Mouse (Mus musculus): ENCODE measurements around the gene Olfr76. TPM values are rescaled to one million over a fixed set of nuclear protein-coding genes. Genes with fewer than 3 reads are reported as not detected.

Gene Olfr76
- total and polyA plus RNA-seq, 3 experiments = not detected

GRCm38 (mm10) chr19:12145452-12145851, 22.4 kb upstream of the Olfr76 start:
- H3K4me2 ChIP-seq (ENCODE audit: insufficient read depth, low read depth, poor library complexity, severe bottlenecking) = no peak overlapping the region
- no peaks in the 10 kb centered on the region for H3K79me2 ChIP-seq (replicated peaks; ENCODE audit: control insufficient read depth, extremely low read depth, insufficient read depth, poor library complexity, severe bottlenecking)
- dilution Hi-C loops (cut with MboI; ENCODE audit: extremely low pct_ligation_motif_present, extremely low pct_unique_long_range_greater_than_20kb, low sequenced_read_pairs) (no loop called here), in situ Hi-C loops (cut with MboI; ENCODE audit: low pct_ligation_motif_present, low pct_unique_long_range_greater_than_20kb, low sequenced_read_pairs) (no loop called here)
- H3K9me3 ChIP-seq (replicated peaks; ENCODE audit: low read length) = no peaks in the 10 kb centered on the region
- no peaks in the 10 kb centered on the region for H3K27me3 ChIP-seq (replicated peaks)
- TF ChIP-seq TBP (conservative IDR thresholded peaks at IDR 0.05; ENCODE audit: low read depth, low read length) = no peak
- no peak for TF ChIP-seq POLR2A (IDR thresholded peaks at IDR 0.05; ENCODE audit: low read depth, low read length)
- no peak for TF ChIP-seq RCOR1 (conservative IDR thresholded peaks at IDR 0.05; ENCODE audit: low read depth, low read length)
- TF ChIP-seq ZC3H11A (IDR thresholded peaks at IDR 0.05; ENCODE audit: low read depth, low read length) = no peak
- TF ChIP-seq RAD21 (IDR thresholded peaks at IDR 0.05; ENCODE audit: low read depth, low read length) = no peak
- H3K27ac ChIP-seq (ENCODE audit: insufficient read depth, low read depth) = no peak overlapping the region
- H3K9ac ChIP-seq (ENCODE audit: insufficient read depth, low read depth) = no peak overlapping the region
- no peak for DNase-seq (ENCODE audit: extremely low read depth)
- H3K4me3 ChIP-seq (replicated peaks in 1 of 3; ENCODE audit: low read depth in 2 of 3, low read length in 2 of 3, poor library complexity in 1 of 3) = no peak overlapping the region
- H3K36me3 ChIP-seq (replicated peaks in 1 of 2; ENCODE audit: control insufficient read depth in 1 of 2, insufficient read depth in 1 of 2, low read length in 1 of 2) = no peaks in the 10 kb centered on the region
- H3K4me1 ChIP-seq (ENCODE audit: control insufficient read depth in 1 of 2, insufficient read depth in 2 of 2) = no peaks in the 10 kb centered on the region

GRCm38 (mm10) chr19:12143356-12143755, 20.4 kb upstream of the Olfr76 start:
- Histone ChIP-seq H3K27me3 (replicated peaks) (no peaks in the 10 kb centered on the region), H3K27ac (ENCODE audit: insufficient read depth, low read depth) (no peak overlapping the region), H3K9me3 (replicated peaks; ENCODE audit: low read length) (no peaks in the 10 kb centered on the region), H3K36me3 (replicated peaks in 1 of 2; ENCODE audit: control insufficient read depth in 1 of 2, insufficient read depth in 1 of 2, low read length in 1 of 2) (no peaks in the 10 kb centered on the region), H3K79me2 (replicated peaks; ENCODE audit: control insufficient read depth, extremely low read depth, insufficient read depth, poor library complexity, severe bottlenecking) (no peaks in the 10 kb centered on the region), H3K4me1 (ENCODE audit: control insufficient read depth in 1 of 2, insufficient read depth in 2 of 2) (no peaks in the 10 kb centered on the region), H3K4me3 (replicated peaks in 1 of 3; ENCODE audit: low read depth in 2 of 3, low read length in 2 of 3, poor library complexity in 1 of 3) (no peak overlapping the region), H3K4me2 (ENCODE audit: insufficient read depth, low read depth, poor library complexity, severe bottlenecking) (no peak overlapping the region), H3K9ac (ENCODE audit: insufficient read depth, low read depth) (no peak overlapping the region)
- no peak for TF ChIP-seq TCF12 (IDR thresholded peaks at IDR 0.05; ENCODE audit: low read depth, low read length)
- TF ChIP-seq POLR2AphosphoS2 (IDR thresholded peaks at IDR 0.05; ENCODE audit: low read depth, low read length) = no peak
- TF ChIP-seq ZNF384 (IDR thresholded peaks at IDR 0.05; ENCODE audit: low read depth, low read length) = no peak
- no peak for DNase-seq (ENCODE audit: extremely low read depth)
- dilution Hi-C loops (cut with MboI; ENCODE audit: extremely low pct_ligation_motif_present, extremely low pct_unique_long_range_greater_than_20kb, low sequenced_read_pairs) (no loop called here), in situ Hi-C loops (cut with MboI; ENCODE audit: low pct_ligation_motif_present, low pct_unique_long_range_greater_than_20kb, low sequenced_read_pairs) (no loop called here)

- Histone ChIP-seq H3K4me1 (ENCODE audit: control insufficient read depth in 1 of 2, insufficient read depth in 2 of 2) (no peaks in the 10 kb centered on the region), H3K79me2 (replicated peaks; ENCODE audit: control insufficient read depth, extremely low read depth, insufficient read depth, poor library complexity, severe bottlenecking) (no peaks in the 10 kb centered on the region), H3K36me3 (replicated peaks in 1 of 2; ENCODE audit: control insufficient read depth in 1 of 2, insufficient read depth in 1 of 2, low read length in 1 of 2) (no peaks in the 10 kb centered on the region), H3K4me2 (ENCODE audit: insufficient read depth, low read depth, poor library complexity, severe bottlenecking) (no peak overlapping the region), H3K27ac (ENCODE audit: insufficient read depth, low read depth) (no peak overlapping the region), H3K9ac (ENCODE audit: insufficient read depth, low read depth) (no peak overlapping the region), H3K4me3 (replicated peaks in 1 of 3; ENCODE audit: low read depth in 2 of 3, low read length in 2 of 3, poor library complexity in 1 of 3) (no peak overlapping the region), H3K9me3 (replicated peaks; ENCODE audit: low read length) (no peaks in the 10 kb centered on the region), H3K27me3 (replicated peaks) (no peaks in the 10 kb centered on the region)
- dilution Hi-C loops (cut with MboI; ENCODE audit: extremely low pct_ligation_motif_present, extremely low pct_unique_long_range_greater_than_20kb, low sequenced_read_pairs) (no loop called here), in situ Hi-C loops (cut with MboI; ENCODE audit: low pct_ligation_motif_present, low pct_unique_long_range_greater_than_20kb, low sequenced_read_pairs) (loop anchor here (10.0 kb wide), 2 partner anchors 301 to 361 kb away; no protein-coding TSS in a partner anchor)
- TF ChIP-seq SMC3 (IDR thresholded peaks at IDR 0.05; ENCODE audit: low read depth, low read length) (peak; percentile 61), RAD21 (IDR thresholded peaks at IDR 0.05; ENCODE audit: low read depth, low read length) (peak; percentile 89), ZMIZ1 (IDR thresholded peaks at IDR 0.05; ENCODE audit: low read depth, low read length) (no peak), CTCF (conservative IDR thresholded peaks at IDR 0.05 in 1 of 2, IDR thresholded peaks at IDR 0.05 in 1 of 2; ENCODE audit: low read depth in 2 of 2, low read length in 2 of 2) (peak; percentile 57 to 82; a peak in 3 of 4 replicates)
- peak; percentile 61 for DNase-seq (ENCODE audit: extremely low read depth)
Observed at GRCm38 (mm10) chr19:12134289-12134688, 11.3 kb upstream of the Olfr76 start.
